Mouse (Mus musculus) testis, adult 2 months (tissue): ENCODE measurements around the gene Ascl2.

Experiments used
- CTCF ChIP-seq: fragments of 200-500 bp; IDR thresholded peaks from 2 replicates; pipeline ENCODE4 v1.5.1; 2012; ENCODE audit warnings: low read depth, mild to moderate bottlenecking, inconsistent platforms, low read length, moderate library complexity; ENCODE audit not compliant: control insufficient read depth, insufficient read depth, insufficient replicate concordance
- POLR2A ChIP-seq: fragments of 200-500 bp; IDR thresholded peaks from 2 replicates; pipeline ENCODE4 v1.6.1; 2012; ENCODE audit warnings: low read depth, mild to moderate bottlenecking, inconsistent platforms, low read length, moderate library complexity; ENCODE audit not compliant: control insufficient read depth

DNA sequence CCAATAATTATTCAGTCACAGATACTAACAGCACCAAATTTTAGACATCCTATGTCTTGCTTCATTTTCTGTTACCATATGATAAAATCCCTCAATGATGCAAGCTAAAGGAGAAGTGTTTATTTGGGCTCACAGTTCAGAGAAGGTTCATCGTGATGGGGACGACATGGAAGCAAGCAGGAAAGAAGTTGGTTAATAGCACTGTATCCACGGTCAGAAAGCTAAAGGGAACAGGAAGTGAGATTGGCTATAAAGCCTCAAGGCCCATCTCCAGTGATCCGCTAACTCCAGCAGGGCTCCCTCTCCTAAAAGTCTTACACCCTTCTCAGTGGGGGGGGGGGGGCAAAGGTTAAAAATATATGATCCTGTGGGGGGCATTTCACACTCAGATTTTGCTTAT lies 12.8 kb upstream of the Ascl2 start:
- TF ChIP-seq CTCF = no peak
- no peak for TF ChIP-seq POLR2A
